Mouse (Mus musculus) kidney, postnatal 14 days (tissue): ENCODE measurements around the gene Mob4.

Experiments used
- DNase-seq: peaks from one replicate; pipeline ENCODE4 v3.0.0; 2022; ENCODE audit warnings: mixed read lengths

The Mob4 gene

DNA sequence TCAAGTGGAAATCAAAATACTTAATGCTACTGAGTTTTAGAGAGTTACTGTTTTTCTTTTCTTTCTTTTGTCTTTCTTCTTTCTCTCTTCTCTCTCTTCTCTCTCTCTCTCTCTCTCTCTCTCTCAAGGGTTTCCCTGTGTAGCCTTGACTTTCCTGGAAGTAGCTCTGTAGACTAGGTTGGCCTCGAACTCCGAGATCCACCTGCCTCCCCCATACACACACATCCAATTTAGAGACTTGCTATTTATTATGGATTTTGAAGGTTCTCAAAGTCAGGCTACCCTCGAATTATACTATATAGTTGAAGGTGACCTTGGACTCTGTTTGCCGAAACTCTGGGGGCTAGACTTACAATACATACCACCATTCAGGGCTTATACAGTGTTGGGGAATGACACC lies 1.3 kb downstream of the Mob4 start:
- DNase-seq = no peak

DNA sequence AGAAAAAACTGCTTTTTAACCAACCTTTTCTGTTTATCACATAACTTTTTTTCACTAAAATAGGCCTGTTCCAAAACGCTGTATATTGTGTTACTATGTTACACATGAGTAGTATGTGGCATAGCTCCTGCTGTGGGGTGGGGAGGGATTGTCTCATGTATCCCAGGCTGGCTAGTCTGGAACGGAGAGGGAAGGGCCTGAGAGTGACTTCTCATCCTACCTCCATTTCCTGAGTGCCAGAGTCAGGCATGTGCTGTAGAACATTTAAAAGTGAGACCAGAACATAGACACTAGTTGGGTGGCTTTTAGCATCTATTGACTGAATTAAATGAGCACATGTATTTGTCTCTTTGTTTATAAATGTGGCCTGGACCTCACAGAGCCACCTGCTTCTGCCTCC lies 2.1 kb downstream of the Mob4 start:
- no peak for DNase-seq

DNA sequence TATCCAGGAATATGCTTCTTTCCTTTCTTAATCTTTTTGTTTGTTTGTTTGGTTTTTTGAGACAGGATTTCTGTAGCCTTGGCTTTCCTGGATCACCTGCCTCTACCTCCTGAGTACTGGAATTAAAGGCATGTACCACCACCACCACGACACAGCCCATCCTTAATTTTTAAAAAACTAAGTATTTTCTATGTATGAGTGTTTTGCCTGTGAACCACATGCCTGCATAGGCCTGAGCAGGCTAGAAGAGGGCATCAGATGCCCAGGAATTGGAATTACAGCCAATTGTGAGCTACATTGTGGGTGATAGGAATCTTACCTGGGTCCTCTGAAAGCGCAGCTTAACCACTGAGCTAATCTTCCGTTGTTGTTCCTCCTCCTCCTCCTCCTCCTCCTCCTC lies 3.3 kb downstream of the Mob4 start:
- no peak for DNase-seq

DNA sequence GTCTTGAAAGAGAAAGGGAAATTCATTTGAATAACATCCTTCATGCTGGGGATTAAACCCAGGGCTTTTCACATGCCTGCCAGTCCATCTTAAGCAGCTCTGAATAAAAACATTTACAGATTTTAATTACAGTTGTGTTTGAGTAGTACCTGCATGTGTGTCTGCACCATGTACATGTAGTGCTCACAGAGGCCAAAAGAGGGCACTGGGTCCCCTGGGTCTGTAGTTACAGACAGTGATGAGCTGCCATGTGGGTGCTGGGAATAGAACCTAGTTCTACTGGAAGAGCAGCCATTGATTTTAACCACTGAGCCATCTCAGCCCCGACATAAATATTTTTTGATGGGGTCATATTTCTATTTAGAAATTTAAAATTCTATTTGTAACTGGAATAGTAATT lies 4.8 kb downstream of the Mob4 start:
- no peak for DNase-seq

DNA sequence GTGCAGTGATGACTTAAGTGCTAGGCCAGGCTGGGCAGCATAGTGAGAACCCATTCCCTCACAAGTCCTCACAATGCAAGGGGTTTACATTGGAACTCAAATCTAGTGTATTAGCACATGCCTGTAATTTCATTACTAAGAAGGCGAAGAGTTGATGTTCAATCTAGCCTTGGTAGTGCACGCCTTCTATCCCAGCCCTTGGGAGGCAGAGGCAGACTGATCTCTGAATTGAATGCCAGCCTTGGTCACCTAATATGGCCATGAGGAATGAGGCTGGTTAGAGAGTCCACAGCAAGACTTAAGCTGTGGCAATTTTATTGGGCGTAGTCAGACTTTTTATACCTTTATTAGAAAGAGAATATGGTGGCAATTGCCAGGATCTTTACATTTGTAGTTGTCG lies 13.3 kb downstream of the Mob4 start:
- no peak for DNase-seq

DNA sequence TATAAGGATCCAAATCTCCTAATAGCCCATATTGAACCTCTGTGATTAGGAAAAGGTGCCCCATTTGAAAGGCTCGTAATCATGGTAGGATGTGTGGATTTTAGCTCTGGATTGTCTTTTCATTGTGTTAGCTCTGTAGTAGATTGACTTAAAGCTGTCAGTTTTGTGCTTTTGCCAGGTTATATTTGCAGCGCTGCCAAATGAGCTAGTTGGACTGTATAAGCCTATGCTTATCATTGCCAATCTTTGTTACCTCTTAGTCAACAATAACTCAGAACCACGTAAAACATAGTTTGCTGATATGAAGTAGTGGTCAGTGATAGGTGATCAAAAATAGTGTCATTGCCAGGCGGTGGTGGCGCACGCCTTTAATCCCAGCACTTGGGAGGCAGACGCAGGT lies 14.5 kb downstream of the Mob4 start:
- DNase-seq = no peak

DNA sequence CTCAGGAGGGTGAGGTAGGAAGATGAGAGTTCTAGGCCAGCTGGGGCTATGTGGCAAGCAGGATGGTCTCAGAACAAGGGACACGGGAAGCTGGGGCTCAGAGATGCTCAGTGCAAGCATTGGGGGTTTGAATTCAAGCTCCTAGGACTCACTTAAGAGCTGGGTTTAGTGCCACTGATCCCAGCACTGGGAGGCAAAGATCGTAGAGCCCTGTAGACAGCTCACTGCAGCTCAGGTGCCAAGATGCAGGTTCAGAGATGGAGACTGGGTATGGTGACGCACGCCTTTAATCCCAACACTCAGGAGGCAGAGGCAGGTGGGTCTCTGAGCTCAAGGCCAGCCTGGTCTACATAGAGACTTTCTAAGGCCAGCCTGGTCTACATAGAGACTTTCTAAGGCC lies 26.3 kb downstream of the Mob4 start:
- no peak for DNase-seq

DNA sequence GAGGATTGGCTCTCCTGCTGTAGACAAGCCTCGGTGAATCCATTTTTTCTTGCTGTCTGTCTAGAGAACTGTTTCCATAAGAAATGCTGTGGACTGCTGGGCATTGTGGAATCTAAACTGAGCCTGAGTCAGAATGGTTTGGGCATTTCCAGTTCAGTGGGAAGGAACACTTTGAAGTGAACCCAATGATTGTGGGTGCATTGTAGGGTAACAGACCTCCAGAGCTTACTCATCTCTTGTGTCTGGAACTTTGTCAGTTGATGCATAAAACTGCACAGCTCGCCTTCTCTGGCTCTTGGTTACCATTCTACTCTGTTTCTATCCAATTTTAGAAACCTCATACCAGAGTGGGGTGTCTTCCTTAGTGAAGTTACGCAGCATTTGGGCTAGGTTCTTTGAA lies 27.2 kb downstream of the Mob4 start:
- no peak for DNase-seq

DNA sequence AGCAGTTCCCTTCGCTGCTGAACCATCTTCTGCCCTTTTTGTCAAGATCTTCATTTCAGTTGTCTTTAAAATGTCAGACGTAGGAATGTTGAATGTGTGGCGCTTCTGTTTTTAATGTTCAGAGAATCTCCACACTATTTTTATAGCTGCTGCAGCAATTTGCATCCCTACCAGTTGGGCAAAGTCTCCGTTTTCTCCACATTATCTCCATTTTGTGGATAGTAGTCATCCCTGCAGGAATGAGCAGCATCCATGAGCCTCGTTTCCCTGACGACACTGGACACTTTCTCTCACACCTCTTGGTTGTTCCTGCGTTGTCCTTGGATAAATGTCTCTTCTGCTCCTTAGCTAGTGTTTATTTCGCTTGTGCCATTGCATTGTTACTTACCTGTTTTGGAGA lies 27.8 kb downstream of the Mob4 start:
- DNase-seq = no peak

DNA sequence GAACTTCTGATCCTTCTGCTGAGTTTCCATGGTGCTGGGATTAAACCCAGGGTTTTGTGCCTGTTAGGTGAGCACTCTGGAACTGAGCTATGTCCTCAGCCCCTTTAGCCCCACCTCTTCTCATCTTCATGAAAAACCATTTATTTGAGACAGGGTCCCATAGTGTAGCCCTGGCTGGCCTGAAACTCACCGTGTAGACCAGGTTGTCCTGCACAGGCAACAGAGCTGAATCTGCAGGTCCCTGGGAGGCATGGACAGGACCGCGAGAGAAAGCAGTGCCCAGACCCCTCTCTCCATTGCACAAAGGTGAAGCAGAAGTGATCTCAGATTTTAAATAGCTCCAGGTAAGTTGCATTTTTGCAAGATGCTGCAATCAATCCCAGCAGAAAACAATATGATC lies 29.2 kb downstream of the Mob4 start:
- DNase-seq = no peak

DNA sequence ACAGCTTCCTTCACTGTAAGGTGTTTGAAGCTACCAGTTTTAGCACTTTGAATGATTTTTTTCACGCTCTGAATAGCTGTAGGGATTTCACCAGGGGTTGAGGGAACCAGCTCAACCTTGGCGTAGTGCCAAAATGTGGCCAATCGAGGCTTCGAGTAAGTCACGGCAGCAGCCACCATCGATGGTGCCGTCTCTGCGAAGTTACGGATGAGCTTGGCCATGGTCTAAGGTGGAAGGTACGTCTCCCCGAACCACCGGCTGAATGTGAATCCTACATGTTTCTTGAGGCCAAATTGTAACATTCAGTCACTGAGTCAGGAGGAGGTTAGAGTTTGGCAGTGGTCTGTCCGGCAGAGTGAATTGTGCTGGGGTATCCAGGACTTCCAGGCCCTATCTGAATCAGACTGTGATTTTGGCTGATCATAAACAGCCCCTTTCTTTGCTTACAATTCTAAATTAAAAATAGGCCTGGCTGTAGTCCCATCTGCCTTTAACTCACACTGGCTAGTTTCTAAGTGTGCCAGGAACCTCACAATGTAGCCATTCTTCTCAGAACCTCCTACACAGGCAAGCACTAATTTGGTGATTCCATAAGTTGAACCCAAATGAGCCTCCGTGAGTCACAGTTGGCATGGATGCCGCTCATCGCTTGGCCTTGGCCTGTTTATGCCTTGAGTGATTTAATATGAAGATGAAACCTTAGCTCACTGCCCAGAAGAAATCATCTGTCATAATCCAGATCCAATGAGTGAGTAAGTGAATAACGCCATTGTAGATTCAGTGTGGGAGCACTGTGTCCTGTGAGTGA lies 30.0 kb downstream of the Mob4 start:
- DNase-seq = no peak

DNA sequence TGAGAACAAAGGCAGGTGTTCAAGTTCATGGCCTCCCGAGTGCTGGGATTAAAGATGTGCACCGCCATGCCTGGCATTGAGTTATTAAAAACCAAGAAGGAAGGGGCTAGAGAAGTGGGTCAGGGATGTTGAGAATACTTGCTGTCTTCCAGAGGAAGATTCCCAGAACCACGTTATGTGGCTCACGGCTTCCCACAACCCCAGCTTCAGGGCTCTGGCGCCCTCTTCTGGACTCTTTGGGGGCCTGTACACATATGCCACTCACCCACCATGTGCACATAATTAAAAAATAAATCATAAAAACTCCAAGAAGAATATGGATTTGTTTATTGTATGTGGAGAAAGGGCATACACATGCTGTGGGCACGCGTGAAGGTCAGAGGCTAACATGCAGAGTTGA lies 30.9 kb downstream of the Mob4 start:
- DNase-seq = peak; percentile 20

DNA sequence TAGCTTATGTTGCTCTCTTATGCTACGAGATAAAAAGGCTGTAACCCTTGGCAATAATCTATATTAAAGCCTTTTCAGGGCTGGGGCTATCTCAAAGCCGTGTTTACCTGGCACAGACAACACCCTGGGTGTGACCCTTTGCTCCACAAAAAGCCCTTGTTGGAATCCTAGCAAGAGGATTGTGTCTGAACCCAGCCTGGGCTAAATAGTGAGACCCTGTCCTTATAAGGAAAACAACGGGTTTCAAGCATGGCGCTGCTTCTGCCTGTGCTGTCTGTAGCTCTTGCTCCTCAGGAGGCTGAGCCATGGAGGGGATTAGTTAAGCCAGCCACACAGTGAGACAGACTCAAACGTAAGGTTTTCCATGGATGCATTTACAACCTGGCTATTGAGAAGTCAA lies 31.8 kb downstream of the Mob4 start:
- DNase-seq = no peak

DNA sequence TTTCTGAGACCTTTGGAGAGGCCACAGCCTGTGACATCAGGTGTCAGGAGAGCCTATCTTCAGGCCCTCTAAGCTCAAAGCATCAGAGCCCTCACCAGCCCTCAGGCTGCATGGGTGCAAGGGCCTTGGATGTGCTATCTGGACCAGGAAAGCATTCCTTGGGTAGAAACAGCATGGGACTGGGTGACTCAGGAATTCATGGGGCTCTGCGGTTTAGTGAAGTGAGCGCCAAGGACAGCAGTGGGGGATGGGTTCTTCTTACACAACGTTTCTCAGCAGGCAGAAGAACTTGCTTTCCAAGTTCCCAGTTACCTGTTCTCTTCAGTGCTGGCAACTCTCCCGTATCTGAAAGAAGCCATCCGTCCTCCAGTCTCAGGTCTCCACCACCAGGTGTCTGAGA lies 33.0 kb downstream of the Mob4 start:
- DNase-seq = no peak

DNA sequence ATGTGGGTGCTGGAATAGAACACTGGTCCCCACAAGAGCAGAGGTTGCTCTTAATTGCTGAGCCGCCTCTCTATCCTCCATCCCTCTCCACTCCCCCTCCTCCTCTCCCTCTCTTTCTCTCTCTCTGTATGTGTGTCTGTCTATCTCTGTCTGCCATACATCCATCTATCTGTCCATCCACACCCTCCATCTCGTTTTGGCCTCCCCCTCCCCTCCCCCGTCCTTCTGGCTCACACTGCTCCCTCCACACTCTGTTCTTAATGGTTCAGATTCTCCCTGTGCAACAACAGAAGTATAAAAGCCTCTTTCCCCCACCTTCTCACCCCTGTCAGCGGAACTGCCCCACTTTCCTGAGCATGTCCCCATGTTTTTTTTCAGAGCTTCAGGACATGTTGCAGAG lies 36.5 kb downstream of the Mob4 start:
- no peak for DNase-seq

DNA sequence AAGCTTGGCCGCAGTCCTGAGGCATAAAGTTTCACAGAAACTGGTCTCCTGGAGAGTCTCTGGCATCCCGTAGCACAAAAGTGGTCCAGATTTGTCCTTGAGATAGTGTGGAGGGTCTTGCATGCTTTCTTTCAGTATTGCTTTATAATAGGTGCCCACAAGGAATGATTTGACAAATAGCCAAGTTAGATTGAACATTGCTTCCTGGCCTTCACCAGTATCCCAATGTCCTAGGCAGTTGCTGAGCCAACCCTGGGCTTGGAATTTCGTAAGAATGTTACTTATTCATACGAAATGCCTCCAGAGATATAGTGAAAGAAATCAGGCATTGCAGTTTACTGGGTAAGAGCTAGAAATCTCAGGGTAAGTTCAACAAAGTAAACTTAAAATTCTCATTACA lies 37.6 kb downstream of the Mob4 start:
- no peak for DNase-seq

DNA sequence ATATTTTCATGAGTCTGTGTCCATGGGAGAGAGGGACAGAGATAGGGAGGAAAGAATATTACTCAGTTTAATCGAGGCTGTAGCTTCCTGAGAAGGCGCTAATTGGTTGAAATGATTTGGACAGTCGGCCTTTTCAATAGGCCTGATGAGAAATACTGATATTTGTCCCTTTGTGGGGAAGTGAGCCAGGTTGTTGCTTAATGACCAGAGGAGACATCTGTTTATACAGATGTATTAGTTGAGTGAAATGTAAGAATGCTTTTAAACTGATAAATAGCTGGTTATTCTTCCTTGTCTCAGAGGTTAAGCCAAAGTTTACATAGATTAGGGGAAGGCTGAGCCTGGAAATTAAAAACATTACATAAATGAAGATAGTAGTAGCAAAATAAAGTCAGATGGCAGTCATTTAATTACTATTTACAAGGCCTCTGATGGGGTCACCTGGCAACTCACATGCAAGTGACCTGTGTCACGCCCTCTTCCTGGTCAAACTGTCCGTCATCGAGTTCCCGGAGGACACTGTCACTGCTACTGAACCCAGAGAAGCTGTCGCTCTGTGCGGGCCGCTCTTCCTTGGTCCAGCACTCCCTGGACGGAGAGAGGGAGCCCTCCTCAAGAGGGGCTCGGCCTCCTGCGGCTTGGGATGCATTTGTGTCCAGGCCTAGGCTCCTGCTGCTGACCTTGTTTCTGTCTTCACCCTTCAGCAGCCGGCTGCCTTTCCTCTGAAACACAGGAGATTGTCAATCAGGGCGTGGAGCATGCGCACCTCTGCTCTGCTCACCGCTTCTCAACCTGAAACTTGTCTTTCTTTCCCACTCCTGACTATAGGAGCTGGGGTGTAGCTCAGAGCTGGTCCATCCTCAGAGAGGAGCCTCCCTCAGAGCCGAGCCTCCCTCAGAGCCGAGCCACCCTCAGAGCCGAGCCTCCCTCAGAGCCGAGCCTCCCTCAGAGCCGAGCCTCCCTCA lies 40.6 kb downstream of the Mob4 start:
- no peak for DNase-seq

DNA sequence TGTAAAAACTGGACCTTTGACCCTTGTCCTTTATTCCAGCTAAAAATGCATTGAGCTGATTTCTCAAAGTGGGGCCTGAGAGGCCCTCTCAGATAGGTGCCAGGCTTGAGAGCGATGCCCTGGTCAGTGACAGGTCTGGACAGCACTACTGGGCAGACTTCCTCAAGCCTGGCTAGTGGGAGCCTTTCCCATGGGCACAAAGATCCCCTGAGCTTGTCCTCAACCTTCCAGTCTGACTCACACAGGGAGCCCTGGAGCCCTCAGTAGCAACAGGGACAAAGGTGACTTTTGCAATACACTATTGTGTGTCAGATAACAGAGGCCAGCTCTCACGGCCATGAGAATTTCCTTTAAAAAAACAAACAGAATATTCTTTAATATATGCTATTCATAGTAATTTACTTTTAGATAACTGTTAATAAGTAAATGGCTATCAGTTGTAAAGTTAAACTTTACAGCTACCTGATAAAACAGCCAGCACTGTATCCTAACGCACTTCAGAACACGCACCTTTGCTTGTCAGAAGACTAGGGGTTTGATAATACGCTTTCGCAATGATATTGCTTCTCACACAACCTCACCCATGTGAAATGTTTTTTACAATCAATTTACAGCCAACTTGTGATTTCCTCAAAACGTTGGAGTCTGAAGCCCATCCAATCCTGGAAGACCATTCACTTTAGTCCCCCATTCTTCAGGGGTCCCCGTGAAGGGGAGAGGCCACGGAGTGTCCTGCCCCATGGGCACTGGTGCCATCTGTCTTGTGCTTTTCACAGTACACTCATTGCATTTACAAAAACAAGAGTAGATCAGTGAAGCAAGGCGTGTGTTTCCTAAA lies 42.9 kb downstream of the Mob4 start:
- no peak for DNase-seq

DNA sequence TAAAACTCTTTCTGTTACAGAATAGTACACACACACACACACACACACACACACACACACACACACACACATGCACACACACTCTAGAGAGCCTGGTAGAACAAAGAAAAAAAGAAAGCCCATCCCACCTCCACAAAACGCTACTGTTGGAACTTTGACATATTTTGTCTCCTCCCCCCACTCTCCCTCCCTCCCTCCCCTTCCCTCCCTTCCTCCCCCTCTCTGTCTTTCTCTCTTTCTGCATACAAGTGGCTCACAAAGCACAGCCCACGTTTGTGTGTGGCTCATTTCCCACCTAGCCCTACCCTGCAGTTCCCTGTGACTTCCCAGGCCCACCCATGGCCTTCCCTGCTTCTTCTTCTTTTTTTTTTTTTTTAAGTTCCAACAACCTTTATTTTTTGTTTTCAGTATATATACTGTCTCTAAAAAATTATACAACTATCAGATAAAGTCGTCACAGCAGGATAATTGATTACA lies 43.6 kb downstream of the Mob4 start:
- DNase-seq = no peak

DNA sequence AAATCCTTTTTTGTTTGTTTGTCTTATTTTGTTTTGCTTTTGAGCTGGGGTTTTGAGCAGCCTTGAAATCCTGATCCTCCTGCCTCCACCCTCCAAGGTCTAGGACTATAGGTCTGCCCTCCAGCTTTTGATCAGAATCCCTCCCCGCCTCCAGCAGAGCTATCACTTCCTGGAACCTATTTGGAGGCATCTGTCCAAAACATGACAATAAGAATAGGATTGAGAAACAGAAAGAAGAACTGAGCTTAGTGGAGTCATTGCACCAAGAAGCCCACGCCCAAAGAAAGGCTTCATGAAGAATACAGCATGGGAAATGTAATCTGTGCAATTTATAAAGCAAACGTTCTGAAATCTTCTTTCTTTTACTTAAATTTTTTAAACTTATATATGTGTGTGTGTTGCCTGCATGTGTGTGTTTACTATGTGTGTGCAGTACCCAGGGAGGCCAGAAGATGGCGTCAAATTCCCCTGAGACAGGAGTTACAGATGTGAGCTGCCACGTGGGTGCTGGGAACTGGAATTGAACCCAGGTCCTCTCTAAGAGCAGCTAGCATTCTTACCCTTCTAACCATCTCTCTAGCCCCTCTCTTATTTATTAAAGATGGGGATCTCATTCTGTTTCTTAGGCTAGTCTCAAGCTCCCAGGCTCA lies 49.0 kb downstream of the Mob4 start:
- no peak for DNase-seq

DNA sequence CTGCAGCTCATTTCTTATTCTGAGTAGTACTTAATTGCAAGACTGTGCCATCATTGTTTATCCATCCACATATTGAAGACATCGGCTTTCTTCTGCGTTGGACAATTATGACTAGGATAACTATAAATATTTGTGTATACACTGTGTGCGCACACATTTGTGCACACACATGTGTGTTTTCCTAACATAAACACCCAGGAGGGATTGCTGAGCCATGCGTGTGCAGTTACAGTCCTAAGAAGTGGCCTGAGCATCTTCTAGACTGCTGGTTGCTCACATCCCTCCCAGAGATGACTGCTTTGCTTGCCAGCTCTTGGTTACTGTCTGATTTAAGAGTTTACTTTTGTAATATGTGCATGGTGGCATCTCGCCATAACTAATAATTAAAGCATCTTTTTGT lies 51.4 kb downstream of the Mob4 start:
- DNase-seq = no peak

DNA sequence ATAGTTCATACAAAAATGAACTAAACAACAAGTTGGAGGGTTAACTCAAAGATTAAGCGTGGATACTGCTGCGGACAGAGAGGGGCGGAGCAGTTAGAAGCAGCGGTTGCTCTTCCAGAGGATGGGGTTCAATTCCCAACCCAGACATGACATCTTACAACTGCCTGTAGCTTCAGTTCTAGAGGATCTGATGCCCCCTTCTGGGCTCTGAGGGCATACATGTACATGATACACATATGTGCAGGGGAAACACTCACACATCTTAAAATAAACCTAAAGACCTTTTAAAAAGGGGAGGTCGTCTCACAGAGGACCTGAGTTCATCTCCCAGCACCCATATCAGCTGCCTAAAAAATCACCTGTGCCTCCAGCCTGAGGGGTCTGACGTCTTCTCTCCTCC lies 54.7 kb downstream of the Mob4 start:
- DNase-seq = no peak
